Mouse (Mus musculus): ENCODE measurements around the gene Dbh. TPM values are rescaled to one million over a fixed set of nuclear protein-coding genes. Genes with fewer than 3 reads are reported as not detected.

Dbh gene
- total RNA-seq, 2 experiments from 2014 or later: 1.3 to 1.8 TPM

DNA sequence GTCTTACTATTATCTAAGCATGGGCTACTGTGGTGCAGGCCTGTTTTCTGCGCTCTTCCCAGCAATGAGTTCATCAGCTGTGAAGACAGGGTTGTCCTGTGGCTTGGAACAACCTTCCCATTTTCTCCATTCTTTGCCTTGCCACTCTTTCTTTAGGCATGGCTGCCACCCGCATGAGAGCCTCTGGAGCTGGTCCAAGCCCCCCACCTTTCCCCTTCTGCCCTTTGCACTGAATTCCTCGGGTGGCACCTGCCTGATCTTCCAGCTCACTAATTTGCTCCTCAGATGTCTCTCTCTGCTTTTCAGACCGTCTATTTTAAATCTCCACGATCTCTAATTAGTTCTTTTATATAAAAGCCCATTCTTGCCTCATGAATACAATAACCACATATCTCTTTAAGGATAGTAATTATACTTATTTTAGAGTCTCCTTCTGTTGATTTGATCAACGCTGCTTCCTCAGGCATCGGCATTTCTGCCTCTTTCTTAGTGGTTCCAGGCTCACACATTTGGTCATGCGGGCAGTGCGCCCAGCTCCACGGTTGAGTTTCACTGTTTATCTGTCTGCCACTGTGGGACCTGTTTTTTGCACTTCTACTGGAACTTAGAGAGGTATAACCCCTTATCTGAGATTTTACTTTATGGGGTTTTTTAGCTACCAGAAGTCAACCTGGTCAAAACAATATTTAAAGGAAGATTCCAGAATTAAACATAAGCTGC is 10.4 kb upstream of the Dbh start:
- DNase-seq (ENCODE audit: low spot score in 2 of 2): no peak
- intact Hi-C loops (cut with DNase I): no loop called here

- no peak for DNase-seq (ENCODE audit: low spot score in 2 of 2)
- intact Hi-C loops (cut with DNase I): no loop called here
Measured at GRCm38 (mm10) chr2:27156596-27156995, 8.4 kb upstream of the Dbh start.

DNA sequence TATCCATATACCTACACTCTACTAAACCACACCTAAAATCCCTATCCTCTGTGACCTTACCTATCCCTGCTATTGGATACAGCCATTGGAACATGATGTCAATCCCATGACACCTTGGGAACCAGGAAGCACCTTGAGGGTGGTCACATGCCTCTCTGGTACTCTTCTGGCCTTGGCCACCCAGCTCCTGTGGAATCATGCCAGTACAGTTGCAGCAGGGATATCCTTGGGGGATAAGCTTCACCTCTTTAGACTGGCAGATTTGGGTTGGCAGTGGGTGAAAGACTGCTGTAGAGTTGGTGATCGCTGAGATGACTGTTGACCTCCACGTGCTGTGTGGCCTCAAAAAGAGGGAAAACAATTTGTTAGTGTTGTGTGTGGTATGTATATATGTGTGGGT is 3.5 kb upstream of the Dbh start:
- intact Hi-C loops (cut with DNase I): loop anchor here (5.0 kb wide), 1 partner anchor 66 kb away; no protein-coding TSS in a partner anchor
- no peak for DNase-seq (ENCODE audit: low spot score in 2 of 2)

- intact Hi-C loops (cut with DNase I): loop anchor here (5.0 kb wide), 1 partner anchor 65 kb away; no protein-coding TSS in a partner anchor
- DNase-seq (ENCODE audit: low spot score in 2 of 2): no peak
Measured at GRCm38 (mm10) chr2:27162656-27163055, 2.4 kb upstream of the Dbh start.

- intact Hi-C loops (cut with DNase I): loop anchor here (5.0 kb wide), 1 partner anchor 63 kb away; no protein-coding TSS in a partner anchor
- peak; percentile 74 to 93 for DNase-seq (ENCODE audit: low spot score in 2 of 2)
Measured at GRCm38 (mm10) chr2:27163851-27164250, 1.2 kb upstream of the Dbh start.

DNA sequence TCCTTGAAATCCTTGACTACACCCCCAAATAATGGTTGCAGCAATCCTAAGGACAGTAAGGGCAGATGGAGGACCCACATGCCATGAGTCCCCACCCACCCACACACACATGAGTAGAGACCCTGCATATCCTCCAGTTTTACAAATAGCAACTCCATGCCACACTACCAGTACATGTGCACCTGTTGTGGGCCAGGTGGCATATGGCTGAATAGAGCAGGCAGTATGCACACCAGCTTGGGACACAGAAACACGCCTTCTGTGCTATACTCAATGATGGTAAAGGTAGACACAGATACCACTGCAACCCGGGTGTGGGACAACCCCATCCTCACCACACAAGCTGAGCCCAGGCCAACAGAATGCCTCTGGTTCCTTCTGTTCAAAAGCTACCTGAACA is 1.0 kb downstream of the Dbh start:
- intact Hi-C loops (cut with DNase I): no loop called here
- DNase-seq (ENCODE audit: low spot score in 2 of 2): no peak

DNA sequence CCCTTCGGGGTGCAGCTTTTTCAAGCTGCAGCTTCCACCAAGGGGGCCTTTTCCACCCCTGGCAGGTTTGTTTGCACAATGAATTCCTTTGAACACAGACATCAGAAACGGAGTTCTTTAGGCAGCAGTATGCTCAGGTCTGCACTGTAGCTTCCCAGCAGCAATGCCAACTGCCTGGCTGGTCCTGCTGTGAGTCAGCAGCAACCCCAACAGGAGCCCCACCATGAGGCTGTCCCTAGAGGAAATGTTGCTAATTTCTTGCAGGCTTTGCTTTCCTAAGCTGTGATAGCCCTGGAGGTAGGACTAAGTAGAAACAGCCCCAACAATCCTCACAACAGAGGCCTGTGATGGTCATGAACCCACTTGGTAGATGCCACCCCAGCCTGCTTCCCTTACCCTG is 2.0 kb downstream of the Dbh start:
- no peak for DNase-seq (ENCODE audit: low spot score in 2 of 2)
- intact Hi-C loops (cut with DNase I): no loop called here

DNA sequence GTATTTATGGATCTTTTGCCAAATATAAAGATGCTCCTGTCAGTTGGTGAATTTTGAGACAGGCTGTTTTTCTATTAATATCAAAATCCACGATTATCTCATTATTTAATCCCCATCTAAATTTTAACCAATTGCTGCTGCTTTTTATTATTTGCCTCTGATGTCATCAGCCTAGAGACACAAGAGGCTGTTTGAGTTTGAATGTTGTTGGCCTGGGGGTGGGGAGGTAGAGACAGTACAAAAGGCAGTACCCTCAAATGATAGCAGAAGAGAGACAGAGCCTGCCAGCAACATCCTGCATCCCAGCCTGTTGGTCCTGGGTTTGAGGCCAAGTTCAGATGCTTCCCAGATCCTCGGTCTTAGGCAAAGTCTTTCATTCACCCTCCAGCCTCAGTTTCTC is 9.2 kb downstream of the Dbh start:
- no peak for DNase-seq (ENCODE audit: low spot score in 2 of 2)

DNA sequence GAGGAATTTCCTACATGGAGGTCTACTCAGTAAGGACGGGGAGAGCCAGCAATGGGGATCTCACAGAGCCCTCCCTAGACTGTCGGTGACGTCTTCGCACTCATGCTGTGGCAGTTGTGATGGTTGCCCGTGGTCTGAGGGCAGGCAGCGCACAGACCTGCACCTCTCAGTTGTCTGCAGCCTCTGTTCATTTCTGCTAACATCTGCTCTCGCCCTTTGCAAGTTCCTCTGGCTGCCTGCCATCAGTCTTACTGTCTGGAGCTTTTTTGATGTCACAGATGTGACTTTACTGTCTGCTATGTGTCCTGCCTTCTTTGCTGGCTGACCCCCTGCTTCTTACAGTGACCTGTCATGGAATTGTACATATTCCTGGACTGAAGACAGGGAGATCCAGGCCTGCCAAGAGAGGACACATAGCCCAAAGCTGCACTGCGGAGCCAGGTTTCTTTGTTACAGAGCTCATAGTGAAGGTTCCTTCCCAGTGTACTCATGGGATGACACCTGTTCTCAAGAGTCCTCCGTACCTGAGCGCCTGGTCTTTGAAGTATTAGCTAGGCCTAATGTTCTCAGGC is 10.7 kb downstream of the Dbh start:
- intact Hi-C loops (cut with DNase I): no loop called here
- peak in 1 of 2 experiments; percentile 38 for DNase-seq (ENCODE audit: low spot score in 2 of 2)

More for the DNA sequence above, 9.2 kb downstream of the Dbh start:
- intact Hi-C loops (cut with DNase I): no loop called here

- intact Hi-C loops (cut with DNase I): no loop called here
- peak; percentile 40 to 77 for DNase-seq (ENCODE audit: low spot score in 2 of 2)
Measured at GRCm38 (mm10) chr2:27179101-27179500, 14.1 kb downstream of the Dbh start.

GRCm38 (mm10) chr2:27181907-27182306 is 16.9 kb downstream of the Dbh start:
- intact Hi-C loops (cut with DNase I): no loop called here

DNA sequence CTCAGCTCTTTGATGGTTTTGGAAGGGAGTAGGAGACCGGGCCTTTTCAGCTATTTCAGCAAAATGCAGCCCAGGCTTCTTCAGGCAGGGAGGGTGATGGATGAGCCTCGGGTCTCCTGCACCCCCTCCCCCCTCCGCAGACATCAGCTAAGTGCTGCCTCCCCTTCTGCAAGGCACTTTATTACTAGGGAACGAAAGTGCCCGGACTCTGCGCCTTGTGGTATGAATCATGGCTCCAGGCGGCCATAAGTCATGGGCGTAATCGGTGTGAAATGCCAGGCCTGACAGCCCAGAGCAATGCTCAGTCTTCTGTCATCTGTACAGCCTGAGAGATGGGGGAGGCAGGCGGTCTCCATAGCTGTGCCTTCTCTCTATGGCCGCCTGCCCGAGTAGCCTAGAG is 18.7 kb downstream of the Dbh start:
- no peak for DNase-seq (ENCODE audit: low spot score in 2 of 2)
- intact Hi-C loops (cut with DNase I): no loop called here

More at GRCm38 (mm10) chr2:27181907-27182306, 16.9 kb downstream of the Dbh start:
- no peak for DNase-seq (ENCODE audit: low spot score in 2 of 2)

DNA sequence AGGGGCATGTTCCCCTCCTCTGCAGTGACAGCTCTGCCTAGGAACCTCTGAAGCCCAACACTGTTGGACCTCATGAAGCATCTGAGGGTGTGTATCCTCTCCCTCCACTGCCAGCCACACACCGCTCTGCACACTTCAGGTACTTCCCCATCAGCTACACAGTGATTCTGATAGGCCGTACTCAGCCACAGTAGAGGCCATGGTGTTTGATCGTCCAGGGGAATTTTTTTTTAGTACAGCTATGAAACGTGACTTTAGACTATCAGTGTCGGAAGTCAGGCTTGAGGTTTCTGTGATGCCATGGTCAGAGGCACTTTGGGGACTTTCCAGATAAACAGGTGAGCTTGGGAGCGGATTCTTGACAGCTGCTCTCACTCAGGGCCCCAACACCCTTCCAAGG is 22.5 kb downstream of the Dbh start:
- DNase-seq (ENCODE audit: low spot score in 2 of 2): no peak
- intact Hi-C loops (cut with DNase I): no loop called here

GRCm38 (mm10) chr2:27189994-27190393 is 25.0 kb downstream of the Dbh start:
- no peak for DNase-seq (ENCODE audit: low spot score in 2 of 2)
- intact Hi-C loops (cut with DNase I): no loop called here

DNA sequence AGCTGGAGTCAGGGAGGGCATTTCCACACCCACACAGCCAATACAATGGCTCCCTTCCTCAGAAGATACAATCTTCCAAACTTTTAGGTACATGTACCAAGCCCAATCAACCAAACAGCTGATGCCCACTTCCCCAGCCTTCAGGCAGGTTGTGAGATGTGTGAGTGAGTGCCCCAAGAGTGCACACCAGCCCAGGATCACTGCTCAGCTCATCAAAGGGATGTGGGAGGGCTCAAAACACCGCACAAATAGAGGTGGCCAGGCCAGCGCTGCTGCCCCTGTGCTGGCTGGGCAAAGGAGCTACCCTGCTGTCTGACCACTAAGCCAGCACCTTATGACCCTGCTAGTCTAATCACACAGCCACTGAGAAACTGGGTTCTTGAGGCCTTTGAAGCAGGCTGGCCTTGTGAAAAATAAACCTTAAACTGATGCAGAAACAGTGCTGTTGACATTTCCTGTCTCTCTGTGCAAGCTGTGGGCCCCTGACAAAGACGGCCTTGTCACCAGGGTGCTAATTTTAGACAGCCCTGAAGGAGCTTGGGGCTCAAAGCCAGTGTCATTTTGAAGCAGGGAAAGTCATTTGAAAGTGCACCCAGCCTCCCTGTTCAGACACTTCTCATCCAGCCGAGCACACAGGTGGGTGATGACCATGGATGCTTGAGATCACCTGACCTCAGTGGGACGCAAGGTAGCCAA is 33.7 kb downstream of the Dbh start:
- intact Hi-C loops (cut with DNase I): no loop called here
- DNase-seq (ENCODE audit: low spot score in 2 of 2): no peak

DNA sequence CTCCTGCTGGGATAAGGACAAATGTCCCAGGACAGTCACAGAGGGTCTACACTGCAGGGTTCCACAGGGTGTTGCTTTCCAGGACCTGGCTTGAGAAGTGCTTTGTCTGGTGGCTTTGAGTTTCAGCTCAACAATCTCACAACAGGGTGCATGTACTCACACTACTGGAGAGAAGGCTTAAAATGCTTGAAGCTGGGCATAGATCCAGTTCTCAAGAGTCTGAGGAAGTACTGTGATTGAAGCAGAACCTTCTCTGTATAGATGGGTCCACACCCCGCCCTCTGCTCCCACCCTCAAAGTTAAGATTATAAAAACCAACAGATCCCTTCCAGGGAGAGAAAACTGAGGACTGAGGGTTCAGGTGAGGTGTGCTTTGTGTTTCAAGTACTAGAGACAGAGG is 35.6 kb downstream of the Dbh start:
- intact Hi-C loops (cut with DNase I): no loop called here
- peak in 1 of 2 experiments; percentile 70 for DNase-seq (ENCODE audit: low spot score in 2 of 2)

- DNase-seq (ENCODE audit: low spot score in 2 of 2): peak; percentile 53 to 72
Measured at GRCm38 (mm10) chr2:27205666-27206065, 40.6 kb downstream of the Dbh start.

DNA sequence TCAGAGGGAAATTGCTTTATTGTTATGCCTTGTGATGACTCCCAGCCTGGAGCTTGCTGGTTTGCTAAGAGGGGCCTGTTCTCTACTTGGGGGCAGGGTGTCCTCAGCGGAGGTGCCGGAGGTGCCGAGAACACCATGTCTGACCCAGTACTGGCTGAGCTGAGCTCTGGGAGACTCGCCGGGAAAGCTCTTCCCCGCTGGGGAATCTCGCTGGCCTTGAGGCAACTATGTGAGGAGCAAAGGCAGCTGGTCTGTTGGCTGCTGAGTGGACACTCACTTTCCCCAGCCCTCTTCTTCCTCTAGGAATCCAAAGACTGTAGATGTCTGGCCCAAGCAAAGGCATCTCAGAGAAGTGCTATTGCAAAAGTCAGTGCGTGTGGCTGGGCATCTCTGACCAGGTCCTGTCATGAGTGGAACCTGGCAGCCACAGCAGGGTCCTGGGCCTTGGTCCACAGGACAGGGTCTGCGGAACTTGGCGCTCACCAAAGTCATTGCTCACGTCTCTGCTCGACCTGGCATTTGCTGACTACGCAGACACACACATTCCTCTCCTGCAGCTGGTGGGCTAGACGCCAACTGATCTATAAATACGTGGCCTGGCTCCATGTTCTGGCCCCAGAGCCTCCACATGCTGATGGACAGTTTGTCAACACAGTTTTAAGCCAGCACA is 41.2 kb downstream of the Dbh start:
- intact Hi-C loops (cut with DNase I): no loop called here
- no peak for DNase-seq (ENCODE audit: low spot score in 2 of 2)

More at GRCm38 (mm10) chr2:27205666-27206065, 40.6 kb downstream of the Dbh start:
- intact Hi-C loops (cut with DNase I): no loop called here

- DNase-seq (ENCODE audit: low spot score in 2 of 2): no peak
- intact Hi-C loops (cut with DNase I): no loop called here
Measured at GRCm38 (mm10) chr2:27207126-27207525, 42.1 kb downstream of the Dbh start.

DNA sequence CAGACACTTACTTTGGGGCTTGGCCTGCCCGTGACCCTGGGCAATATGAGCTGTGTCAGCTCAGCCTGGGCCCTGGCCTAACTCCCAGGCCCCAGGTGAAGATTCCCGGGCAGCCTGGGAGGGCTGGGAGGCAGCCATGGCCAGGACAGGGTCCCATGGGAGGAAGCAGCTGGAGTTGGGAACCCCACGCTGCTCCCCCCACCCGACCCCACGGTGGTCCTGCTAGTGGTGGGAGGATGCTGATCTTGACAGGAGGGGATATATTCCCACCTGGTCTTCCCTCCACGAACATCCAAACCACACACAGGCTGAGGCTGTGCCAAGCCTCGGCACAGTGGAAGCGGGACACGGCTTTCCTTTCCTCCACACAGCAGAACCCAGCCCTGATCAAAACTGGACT is 44.3 kb downstream of the Dbh start:
- intact Hi-C loops (cut with DNase I): no loop called here
- DNase-seq (ENCODE audit: low spot score in 2 of 2): no peak

All from left cerebral cortex, postnatal 14 days (tissue).